Mouse (Mus musculus) heart, adult 2 months (tissue): ENCODE data around the gene Sema5a.

Source experiments
- CTCF ChIP-seq: fragments of 200-600 bp; IDR thresholded peaks from 2 replicates; pipeline ENCODE4 v1.8.1; 2022; ENCODE audit warnings: antibody characterized with exemption, mild to moderate bottlenecking, moderate library complexity
- EP300 ChIP-seq: fragments of 200-500 bp; IDR thresholded peaks from 2 replicates; pipeline ENCODE4 v1.6.1; 2011; ENCODE audit warnings: low read depth, low read length, control low read depth; ENCODE audit not compliant: insufficient read depth
- POLR2A ChIP-seq: fragments of 200-500 bp; IDR thresholded peaks from 2 replicates; pipeline ENCODE4 v1.6.1; 2011; ENCODE audit warnings: mild to moderate bottlenecking, low read depth, low read length, control low read depth; ENCODE audit not compliant: insufficient read depth

- TF ChIP-seq CTCF (no peak), POLR2A (no peak), EP300 (no peak)
Observed at GRCm38 (mm10) chr15:32460238-32460637, 215.6 kb downstream of the Sema5a start.
